Mouse (Mus musculus): ENCODE measurements around the gene Sdr39u1.

Sdr39u1 gene

DNA sequence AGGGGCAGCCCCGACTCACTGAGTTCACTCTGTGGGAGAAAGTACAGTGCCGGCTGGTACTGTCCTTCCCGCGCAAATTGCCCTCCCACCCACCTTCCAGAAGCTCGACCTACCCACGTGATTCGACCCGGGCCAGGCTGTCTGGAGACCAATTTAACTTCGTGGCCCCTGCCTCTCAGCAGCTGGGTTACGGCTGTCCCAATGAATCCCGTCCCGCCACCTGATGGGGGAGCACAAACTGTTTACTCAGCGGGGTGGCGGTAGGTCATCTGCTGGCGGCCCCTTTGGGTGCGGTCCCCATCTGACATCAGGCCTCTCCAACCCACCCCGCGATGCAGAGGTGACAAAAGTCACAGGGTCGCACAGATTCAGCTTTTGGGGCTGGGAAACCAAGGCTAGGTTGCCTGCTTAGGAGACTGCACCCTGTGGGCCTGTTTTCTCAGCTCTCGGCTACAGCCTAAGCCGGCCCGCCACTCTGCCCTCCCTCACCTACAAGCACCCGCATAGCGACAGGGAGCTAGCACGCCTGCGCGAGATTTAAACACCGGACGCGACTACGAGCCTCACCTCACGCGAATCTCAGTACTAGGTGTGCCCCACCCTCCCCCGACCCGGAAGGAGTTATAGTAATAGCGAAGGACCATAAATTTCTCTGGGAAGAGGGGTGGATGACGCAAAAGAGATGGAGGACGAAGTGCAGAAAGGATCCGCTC lies at the start of gene Sdr39u1:
Gene Sdr39u1 (minus strand): TSS at position 593 of the 713 bp plus-strand sequence.
- DNase-seq (ENCODE audit: low spot score): peak; percentile 87

DNA sequence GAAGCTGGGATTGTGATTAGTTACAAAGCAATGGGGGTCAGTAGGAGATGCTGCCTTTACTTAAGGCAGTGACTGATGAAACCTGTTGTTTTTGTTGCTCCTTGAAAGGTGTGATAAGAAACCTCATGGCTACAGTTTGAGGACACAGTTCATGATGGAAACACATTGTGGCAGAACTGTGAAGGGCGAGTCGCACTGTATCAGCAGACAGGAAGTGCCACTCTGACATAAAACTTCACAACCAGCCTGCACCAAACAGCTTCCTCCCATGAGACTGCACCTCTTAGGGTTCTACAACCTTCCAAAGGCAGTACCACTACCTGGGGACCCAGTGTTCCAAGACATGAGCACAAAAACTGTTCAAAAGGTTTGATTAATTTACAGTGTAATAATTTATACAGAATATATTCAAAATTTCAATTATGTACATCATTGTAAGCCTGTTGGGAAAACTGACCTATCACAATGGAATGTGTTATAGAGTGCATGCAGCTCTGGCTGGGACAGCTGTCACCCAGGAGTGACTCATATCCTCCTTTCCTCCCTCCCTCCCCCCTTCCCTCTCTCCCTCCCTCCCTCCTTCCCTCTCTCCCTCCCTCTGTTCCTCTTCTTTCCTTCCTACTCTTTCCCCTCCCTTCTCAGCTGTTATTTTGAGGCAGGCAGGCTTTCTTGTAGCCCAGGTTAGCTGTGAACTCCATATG lies 46.3 kb upstream of the Sdr39u1 start:
- DNase-seq (ENCODE audit: low spot score): no peak

DNA sequence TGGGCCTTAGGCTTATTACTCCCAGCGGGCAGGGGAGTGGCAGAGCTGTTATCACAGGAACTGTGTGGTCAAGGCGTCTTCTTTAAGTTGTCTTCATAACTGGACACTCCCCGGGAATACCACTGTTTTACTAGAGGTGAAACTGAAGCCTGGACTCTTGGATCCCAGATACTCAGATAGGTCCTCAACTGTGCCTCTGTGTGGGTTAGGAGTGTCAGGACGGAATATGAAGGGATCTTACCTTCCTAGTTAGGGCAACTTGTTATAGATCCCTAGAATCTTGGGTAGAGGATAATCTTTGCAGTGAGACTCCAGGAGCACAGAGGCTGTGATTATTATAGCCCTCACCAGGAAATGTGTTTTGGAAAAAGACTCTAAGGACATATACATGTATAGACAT lies 44.5 kb upstream of the Sdr39u1 start, which contains the start of gene Cma1:
Gene Cma1 (minus strand): TSS at position 101 of the 400 bp plus-strand sequence.
- DNase-seq (ENCODE audit: low spot score): no peak

DNA sequence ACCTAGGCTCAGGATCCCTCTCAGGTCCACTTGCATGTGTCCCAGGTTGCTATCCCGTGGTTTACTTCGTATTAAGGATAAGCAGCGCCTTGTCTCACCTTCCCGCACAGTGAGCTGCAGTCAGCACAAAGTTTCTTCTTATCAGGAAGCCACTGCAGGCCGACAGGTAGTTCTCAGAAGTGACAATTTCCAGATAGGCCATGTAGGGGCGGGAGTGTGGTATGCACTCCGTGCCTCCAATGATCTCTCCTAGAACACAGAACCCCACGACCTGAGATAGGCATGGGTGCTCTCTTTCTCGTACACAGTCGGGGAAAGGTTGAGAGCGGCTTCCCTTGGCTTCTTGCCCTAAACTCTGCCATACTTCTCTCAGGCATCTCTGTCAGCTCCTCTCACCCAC lies 43.5 kb upstream of the Sdr39u1 start:
- DNase-seq (ENCODE audit: low spot score): no peak

DNA sequence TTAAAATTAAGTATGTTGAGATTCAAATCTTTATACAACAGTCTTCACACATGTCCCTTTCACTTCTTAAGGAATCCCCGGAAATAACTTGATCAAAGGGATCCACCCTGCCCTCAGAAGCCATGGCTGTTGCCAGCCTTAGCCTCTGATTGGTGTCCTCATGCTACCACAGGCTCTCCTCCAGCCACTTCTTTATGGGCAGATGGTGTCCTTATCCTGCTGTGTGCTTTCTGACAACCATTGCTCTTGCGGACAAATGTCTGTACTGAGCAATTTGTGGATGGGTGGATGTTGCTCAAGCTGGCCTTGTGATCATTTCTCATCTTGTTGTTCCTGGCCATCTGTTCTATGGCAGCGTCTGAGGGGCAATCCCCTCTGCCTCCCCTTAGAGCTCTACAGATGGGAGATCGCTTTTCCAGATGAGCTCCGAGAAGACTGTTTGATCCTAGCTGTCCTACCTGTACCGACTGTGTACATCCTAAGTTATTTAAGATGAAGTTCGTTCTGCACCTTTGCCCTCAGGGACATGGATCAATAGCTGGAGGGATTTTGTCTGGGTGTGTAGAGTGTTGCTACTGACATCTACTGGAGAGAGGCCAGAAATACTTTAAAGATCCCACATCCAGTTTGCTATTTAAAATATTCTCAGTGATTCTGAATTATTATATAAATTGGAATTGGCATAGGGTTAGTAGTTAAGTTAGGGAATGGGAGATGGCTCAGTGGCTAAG lies 40.1 kb upstream of the Sdr39u1 start:
- DNase-seq (ENCODE audit: low spot score): no peak

DNA sequence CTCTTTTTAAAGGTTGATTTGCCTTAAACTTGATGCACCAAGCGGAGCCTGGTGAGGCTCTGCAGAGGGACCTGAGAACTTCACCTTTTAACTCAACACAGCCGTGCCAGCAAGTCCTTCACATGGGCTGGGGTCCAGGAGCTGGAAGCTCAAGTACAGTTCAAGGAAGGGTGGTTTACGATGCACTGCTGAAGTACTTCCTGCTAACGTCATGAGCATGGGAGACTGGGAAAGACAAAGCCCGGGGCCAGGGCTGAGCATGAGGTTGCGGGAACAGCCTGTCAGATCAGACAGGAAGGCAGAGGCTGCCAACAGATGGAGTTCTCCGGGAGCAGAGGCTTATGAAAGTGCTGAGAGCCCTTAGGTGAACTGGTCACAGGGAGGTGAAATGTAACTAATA lies 33.5 kb upstream of the Sdr39u1 start:
- DNase-seq (ENCODE audit: low spot score): no peak

DNA sequence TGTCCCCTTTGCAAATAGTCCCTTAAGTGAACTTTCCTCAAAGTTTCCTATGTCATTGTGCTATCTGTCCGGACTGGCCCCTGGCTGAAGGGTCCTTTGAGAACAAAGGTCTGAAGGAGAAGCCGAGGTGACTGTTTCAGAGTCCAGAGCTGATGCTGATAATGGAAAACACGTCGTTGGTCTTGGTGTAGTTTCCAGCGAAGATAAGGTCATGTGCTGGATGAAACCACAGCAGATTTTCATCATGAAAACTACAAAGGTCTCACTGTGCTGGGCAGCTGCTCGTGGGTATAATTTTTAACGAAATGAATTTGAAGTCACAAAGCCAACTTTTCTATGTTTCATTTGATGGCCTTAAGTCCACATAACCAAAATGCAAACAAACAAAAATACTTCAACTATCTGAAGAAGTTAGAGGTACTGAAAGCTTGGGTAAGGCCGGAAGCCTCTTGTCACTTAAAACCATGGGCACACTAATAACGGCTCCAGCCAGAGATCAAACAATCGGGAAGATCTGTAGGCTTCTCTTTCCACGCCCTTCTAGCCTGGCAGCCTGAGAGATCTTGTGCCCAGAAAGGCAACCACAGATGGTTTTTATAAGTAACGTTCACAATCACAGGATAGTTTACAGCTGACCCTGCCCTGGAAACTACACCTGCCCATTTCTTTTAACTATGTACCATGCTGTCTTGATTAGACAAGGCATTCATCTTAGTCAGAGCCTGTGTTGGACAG lies 29.3 kb upstream of the Sdr39u1 start:
- no peak for DNase-seq (ENCODE audit: low spot score)

DNA sequence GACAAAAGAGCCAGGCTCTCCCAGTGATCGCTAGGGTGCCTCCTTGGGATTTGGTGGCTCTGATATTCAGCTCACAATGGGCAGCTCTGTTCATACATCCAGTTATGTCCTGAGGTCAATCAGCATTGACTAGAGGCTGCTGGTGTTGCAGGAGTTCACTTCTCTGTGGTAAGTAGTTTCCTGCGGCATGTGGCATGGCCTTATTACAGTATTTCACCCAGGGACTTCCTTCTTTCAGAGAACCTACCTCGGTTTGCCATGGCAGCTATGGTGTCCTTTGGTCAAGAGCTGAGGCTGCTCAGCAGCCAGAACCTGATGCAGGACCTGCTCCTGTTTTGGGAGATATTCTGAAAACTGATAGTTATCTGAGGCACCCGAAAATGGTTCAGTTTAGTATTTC lies 26.8 kb upstream of the Sdr39u1 start:
- no peak for DNase-seq (ENCODE audit: low spot score)

DNA sequence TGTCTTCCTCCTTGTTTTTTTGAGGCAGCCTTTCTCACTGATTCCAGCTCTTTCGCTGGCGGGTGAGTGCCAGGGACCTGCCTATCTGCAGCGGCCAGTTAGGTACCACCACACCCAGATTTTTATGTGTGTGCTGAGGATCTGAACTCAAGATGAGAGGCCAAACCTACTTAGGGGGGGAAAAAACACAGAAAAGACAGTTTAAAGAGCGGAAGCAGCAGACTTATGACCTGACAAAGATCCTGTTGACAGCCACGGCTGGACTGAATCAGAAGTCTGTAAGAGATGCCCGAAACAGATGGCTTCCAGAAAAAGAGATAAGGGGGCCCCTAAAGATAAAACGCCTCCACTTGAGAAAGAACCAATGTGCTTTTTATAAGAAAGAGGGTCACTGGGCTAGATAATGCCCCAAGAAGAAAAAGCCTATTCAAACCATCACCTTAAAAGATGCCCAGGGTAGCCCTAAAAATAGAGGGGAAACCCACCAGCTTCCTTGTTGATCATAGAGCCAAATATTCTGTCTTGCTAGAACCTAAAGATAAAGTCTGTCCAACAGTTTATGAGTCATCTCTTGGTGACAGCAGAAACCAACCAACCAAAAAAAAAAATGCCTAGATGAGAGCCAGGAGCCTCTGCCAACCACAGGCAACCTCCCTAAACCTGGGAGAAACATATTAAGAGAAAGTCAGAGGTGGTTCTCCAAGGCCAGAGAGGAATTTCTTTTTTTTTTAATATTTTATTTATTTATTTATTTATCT lies 22.6 kb upstream of the Sdr39u1 start:
- no peak for DNase-seq (ENCODE audit: low spot score)

DNA sequence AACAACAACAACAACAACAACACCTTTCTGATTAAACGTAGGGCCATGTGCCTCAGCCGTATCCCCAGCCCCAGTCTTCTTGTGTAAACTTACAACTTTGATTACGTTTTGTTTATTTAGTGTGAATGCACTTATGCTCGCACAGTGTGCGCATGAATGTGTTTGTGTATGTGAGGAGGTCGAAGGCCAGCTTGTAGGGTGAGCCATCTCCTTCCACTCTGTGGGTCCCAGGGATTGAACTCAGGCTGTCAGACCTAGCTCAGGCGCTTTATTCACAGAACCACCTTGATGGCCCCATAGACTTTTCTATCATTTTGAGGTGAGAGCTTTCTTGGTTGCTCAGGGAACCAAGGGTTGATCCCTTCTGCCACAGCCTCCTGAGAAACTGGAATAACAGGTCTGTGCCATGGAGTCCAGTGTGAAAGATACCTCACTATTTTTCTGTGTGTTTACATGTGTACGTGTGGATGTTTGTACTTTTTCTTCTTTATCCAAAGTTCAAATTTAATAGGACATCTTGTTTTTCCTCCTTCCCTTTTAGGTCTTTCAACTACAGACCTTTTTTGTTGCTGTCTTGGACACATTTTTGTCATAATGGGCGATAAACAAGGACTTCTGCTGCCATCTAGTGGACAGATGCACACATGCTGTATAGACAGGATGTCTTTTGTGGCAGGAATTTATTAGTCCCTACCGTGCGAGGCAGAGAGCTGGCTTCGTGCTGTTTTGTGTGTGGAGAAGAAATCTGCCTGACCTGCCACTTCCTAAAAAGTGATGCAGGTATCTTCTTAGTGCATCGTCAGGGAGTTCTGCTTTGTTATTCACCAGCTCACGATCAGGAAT lies 18.4 kb upstream of the Sdr39u1 start:
- peak; percentile 53 for DNase-seq (ENCODE audit: low spot score)

DNA sequence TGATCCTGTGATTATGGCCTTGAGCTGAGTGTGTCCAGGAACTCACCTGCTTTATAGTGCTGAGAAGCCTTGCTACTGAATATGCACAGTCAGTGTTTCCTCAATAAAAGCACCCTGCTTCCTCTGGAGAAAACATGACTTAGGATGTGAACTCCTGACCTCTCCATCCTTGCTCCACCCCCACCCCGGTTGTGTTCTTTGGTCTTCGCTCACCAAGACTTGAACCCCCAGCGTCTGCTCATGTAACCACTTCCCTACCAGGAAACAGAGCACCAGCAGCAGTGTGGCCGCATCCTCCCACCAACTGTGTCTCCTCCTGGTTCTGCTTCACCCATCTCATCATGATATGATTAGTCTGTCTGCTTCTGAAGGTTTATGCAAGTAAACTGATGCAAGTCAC lies 13.3 kb upstream of the Sdr39u1 start:
- DNase-seq (ENCODE audit: low spot score): no peak

DNA sequence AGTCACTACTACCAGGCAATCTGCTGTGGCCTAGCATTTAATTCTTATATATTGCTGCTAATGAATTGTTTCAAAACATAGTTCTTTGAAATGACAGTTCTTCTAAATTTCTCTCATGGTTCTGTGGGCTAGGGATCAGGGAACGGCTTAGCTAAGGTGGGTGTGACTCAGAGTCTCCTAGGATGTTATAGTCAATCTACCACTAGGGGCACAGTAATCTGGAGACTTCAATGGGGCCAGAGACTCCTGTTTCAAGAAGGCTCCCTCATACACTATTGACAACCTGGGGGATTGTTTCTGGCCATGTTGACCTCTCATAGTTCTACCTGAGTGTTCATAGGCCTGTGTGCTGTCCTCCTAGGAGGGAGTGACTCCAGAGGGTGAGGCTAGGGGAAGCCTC lies 5.4 kb upstream of the Sdr39u1 start:
- no peak for DNase-seq (ENCODE audit: low spot score)

DNA sequence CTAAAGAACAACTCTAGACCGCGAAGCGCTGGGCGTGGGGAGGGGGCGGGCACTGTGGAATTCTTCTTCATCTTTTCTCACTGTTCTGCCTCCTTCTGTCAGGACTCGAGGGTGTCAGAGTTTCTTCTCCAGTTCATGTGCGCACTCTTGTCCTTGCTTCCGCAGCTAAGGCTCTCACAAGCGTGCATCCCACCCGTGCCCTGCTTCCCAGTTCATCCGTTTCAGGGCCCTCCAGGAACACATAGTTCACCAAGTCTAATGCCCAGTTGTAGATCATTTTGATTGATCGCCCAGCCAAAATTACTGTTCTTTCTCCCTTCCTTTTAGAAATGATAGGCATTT lies 292 bp upstream of the Sdr39u1 start:
- DNase-seq (ENCODE audit: low spot score): no peak

DNA sequence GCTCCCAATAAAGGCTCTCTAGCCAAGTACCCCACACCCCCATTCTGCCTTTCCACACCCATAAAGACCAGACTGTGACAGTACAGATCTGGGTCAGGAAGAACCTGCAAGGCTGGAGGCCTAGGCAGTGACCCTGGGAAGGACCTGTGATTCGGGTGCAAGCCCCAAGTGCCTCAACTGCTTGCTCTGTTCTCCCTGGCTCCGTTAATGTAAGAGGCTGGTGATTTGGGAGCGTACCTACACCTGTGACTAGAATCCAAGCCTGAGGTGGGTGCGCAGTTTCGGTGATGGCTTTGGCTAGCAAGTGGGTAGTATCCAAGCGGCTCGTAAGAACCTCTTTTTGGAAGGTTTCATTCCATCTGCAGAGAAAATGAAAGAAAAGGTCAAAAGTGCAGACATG lies 1.1 kb downstream of the Sdr39u1 start:
- DNase-seq (ENCODE audit: low spot score): no peak

DNA sequence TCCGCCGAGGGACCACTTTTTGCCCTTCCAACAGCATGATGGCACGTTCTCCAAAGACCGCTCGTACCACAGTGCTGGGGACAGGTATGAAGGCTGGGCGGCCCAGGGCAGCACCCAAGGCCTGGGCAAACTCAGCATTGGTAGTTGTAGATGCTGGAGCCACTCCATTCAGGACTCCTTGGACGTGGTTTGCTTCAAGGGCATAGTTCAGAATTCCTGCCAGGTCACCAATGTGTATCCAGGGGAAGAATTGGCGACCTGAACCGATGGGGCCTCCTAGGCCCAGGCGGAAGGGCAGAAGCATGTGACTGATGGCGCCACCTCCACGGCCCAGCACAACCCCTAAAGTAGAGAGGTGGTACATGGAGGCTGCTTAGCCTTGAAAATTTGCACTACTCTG lies 2.4 kb downstream of the Sdr39u1 start:
- DNase-seq (ENCODE audit: low spot score): no peak

DNA sequence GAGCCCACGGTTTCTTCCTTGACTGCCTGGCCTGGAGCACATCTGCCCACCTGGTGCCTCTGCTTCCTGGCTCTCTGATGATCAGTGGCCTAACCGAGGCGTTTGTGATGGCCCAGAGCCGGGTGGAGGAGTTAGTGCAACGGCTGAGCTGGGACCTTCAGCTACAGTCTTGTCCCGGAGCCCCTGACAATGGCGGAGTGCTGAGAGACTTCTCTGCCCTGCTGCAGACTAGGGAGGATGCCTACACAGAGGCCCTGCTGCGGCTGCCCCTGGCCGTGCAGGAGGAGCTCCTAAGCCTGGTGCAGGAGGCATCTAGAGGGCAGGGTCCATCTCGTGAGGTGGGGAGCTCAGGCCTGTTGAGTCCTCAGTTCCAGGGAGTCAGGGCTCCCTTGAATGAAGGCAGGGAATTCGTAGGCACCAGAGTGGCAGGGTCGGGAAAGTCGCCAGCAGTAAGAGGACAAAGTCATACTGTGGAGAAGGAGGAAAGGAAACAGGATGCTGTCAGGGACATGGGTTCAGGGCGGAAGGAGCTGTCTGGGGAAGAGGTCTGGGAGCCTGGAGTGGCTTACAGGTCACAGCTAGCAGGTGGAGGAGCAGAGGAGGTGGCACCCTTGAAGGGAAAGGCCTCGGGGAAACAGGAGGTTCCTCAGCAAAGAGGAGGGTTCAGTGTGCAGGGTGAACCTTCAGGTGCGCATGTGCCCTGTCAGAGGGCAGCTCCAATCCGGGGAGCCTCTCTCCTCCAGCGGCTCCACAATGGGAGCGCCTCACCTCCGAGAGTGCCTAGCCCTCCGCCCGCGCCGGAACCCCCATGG lies 13.3 kb downstream of the Sdr39u1 start:
- DNase-seq (ENCODE audit: low spot score): no peak

DNA sequence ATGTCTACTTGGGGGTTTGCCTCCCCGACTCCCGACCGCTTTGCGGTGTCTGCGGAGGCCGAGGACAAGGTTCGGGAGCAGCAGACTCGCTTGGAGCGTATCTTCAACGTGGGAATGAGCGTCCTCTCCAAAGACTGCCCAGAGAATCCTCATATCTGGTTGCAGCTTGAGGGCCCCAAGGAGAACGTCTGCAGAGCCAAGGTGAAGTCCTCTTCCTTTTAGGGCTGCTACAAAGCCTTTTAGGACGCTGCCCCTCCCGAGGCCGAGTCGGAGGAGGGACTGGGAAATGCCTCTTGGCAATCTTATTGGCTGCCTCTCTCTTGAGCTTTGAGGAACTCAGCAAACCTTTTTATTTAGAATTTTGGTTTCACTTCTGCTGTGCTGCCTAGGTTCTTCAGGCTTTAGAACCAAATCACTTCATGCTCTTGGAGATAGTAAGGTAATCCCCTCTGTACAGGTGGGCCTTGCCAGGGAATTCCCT lies 14.3 kb downstream of the Sdr39u1 start:
- DNase-seq (ENCODE audit: low spot score): no peak

DNA sequence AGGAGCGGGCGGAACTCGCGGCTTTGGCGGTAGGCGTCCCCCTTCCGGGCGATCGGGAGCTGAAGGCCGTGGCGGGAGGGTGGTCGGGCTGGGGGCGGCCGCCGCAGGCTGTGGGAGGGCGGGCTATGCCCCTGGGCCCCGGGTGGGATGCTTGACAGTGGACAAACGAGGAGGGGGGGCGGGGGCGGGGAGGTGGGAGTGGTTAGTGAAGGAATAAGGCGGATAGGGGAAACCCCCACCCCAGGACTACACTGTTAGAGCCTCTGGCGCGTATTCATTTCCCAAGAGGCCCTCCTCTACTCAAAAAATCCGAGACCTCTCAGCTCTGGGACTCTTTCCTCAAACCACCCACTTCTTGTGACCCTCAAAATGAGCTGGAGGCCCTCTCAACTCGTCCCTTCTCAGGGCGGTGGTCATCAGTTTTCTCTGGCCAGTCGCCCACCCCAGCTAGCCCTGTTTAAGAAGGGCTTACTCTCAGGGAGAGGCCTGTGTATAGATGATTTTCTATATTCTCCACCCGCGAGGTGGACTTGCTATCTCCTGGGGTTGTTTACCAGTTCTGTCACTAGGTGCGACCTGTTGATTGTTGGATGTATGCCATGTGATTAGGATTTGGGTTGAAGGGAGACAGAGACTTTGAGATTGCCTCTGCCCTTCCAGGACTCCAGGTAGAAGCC lies 14.8 kb downstream of the Sdr39u1 start:
- no peak for DNase-seq (ENCODE audit: low spot score)

DNA sequence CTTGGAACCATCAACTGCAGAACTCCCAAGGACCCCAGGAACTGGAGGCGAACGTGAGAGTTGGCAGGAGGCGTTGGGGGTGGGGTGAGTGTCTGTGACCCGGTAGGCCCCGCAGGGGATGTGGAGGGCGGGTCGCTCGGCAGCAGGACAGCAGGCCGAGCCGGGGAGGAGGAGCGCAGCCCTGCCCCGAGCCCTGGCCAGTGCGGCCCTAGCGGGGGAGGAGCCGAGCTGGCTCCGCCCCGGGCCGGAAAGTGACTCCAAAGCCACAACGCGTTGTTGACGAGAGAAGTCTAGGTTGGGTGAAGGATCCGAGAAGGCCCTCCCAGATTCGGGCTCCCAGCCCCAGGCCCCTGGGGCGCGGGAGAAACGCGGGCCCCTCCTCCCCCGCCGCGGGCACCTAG lies 15.4 kb downstream of the Sdr39u1 start, which contains the start of gene Khnyn:
Gene Khnyn (plus strand): TSS at position 235 of the 401 bp plus-strand sequence.
- DNase-seq (ENCODE audit: low spot score): peak; percentile 87

All from testis, postnatal 14 days (tissue).